Comparison of ENCODE assay signal across 21 mouse cellular contexts in genomic region chrX:53107127-53107526, GRCm38 (mm10).
DNase-seq lines count a peak whose midpoint lies in the region; ATAC-seq lines count a peak whose summit lies in the region.
"Had no signal": no experiment of that assay in that cellular context is flagged by ENCODE, and none has a peak within 500 bp of the region (broad histone marks: within the 10 kb centered on the region; RNA-seq: fewer than 3 reads in every experiment).

No protein-coding gene starts in this region.

- DNase-seq in lung, postnatal 14 days = no peak
- peak; percentile 35 for DNase-seq in lung, postnatal 25 days (ENCODE audit: low spot score)
- DNase-seq in lung, adult 18-20 months = no peak
- DNase-seq: adrenal gland, adult 2 months; adrenal gland, postnatal 10 days; adrenal gland, postnatal 25 days; cerebellum, adult 11 months; cerebellum, adult 18-20 months; cerebellum, adult 8-10 months; cerebellum, adult 9-11 months; cerebellum, postnatal 14 days; cerebellum, postnatal 36 days; embryo, embryonic 11 days had no signal

- no peak overlapping the region for H3K9ac ChIP-seq in lung, embryonic 16.5 days (ENCODE audit: low read length)
- H3K9ac ChIP-seq: embryonic facial prominence, embryonic 13.5 days; embryonic facial prominence, embryonic 15.5 days; forebrain, embryonic 12.5 days had no signal

- no peak overlapping the region for H3K4me3 ChIP-seq in lung, embryonic 16.5 days (ENCODE audit: low read length)
- H3K4me3 ChIP-seq: embryonic facial prominence, embryonic 13.5 days; embryonic facial prominence, embryonic 15.5 days; erythroblast, embryonic 14.5 days; forebrain, embryonic 10.5 days; forebrain, embryonic 12.5 days had no signal

- H3K4me2 ChIP-seq in lung, embryonic 16.5 days (ENCODE audit: low read depth, low read length) = no peak overlapping the region
- H3K4me2 ChIP-seq: embryonic facial prominence, embryonic 13.5 days; embryonic facial prominence, embryonic 15.5 days; forebrain, embryonic 12.5 days had no signal

- H3K4me1 ChIP-seq in lung, embryonic 16.5 days (replicated peaks; ENCODE audit: control insufficient read depth, insufficient read depth, low read length) = no peaks in the 10 kb centered on the region
- H3K4me1 ChIP-seq: embryonic facial prominence, embryonic 13.5 days; embryonic facial prominence, embryonic 15.5 days; forebrain, embryonic 10.5 days; forebrain, embryonic 12.5 days had no signal

- H3K27me3 ChIP-seq in lung, embryonic 16.5 days (ENCODE audit: control insufficient read depth, insufficient read depth, low read depth, low read length) = no peaks in the 10 kb centered on the region
- H3K27me3 ChIP-seq: embryonic facial prominence, embryonic 13.5 days; embryonic facial prominence, embryonic 15.5 days; forebrain, embryonic 12.5 days had no signal

- peak; percentile 51; the same call in 1 of the 2 replicates for ATAC-seq in lung, embryonic 16.5 days (ENCODE audit: low read depth)
- ATAC-seq: forebrain, embryonic 14.5 days; forebrain, embryonic 16.5 days had no signal

- no peaks in the 10 kb centered on the region for H3K36me3 ChIP-seq in lung, embryonic 16.5 days (ENCODE audit: control insufficient read depth, insufficient read depth, low read length)
- H3K36me3 ChIP-seq: embryonic facial prominence, embryonic 13.5 days; embryonic facial prominence, embryonic 15.5 days; forebrain, embryonic 10.5 days; forebrain, embryonic 12.5 days had no signal

- 52% methylated on average over 2 of the region's 2 CpGs for WGBS in lung, embryonic 16.5 days

- H3K27ac ChIP-seq in lung, embryonic 16.5 days (ENCODE audit: low read length) = peak overlapping the region; percentile 27; the same call in 1 of the 2 replicates
- H3K27ac ChIP-seq: embryonic facial prominence, embryonic 13.5 days; embryonic facial prominence, embryonic 15.5 days; forebrain, embryonic 10.5 days; forebrain, embryonic 12.5 days had no signal

- H3K9me3 ChIP-seq in lung, embryonic 16.5 days (ENCODE audit: control insufficient read depth, low read length) = no peaks in the 10 kb centered on the region
- H3K9me3 ChIP-seq: embryonic facial prominence, embryonic 13.5 days; embryonic facial prominence, embryonic 15.5 days; forebrain, embryonic 10.5 days; forebrain, embryonic 12.5 days had no signal
